Mouse (Mus musculus): ENCODE data around the gene Fbxo3. TPM values are rescaled to one million over a fixed set of nuclear protein-coding genes. Genes with fewer than 3 reads are reported as not detected.
"Not testable (repeated sequence)": the region's sequence is repeated elsewhere in the genome, so short reads cannot be mapped to it uniquely, and the experiment has no call there.

Gene Fbxo3
- polyA plus RNA-seq, 1 experiment: 24.5 TPM

DNA sequence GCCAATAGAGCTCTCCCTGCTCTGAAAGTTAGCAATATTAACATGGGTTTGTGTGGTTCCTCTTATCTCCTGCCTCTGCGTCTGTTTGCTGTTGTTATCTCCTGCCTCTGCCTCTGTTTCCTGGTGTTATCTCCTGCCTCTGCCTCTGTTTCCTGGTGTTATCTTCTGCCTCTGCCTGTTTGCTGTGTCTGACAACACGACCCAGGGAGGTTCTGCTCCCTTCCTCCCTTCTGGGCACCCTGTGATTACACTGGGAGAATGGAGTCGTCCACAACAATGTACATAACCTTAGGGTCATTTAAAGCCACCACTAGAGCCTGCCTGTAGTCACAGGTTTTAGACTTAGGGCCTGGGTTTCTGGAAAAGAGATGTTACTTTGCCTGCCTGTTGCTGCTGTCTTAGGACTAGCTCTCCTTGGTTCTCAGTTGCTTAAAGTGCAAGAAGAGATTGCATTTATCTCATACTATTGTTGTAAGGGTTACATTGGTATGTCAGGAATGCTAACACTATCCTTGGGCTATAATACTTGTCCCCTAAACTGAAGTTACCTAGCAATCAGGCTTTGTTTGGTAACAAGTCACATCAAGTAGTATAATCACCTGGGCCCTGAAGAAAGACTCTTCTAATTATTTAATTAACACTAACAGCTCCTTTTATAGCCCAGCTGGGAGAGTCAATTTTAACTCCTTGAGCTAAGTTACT lies 71.2 kb downstream of the Fbxo3 start:
- Histone ChIP-seq H3K27me3 (ENCODE audit: control insufficient read depth, insufficient read depth, low read length) (no peaks in the 10 kb centered on the region), H3K4me3 (ENCODE audit: control insufficient read depth, insufficient read depth, low read length) (no peak overlapping the region), H3K4me1 (replicated peaks; ENCODE audit: control insufficient read depth, insufficient read depth, low read length) (peaks cover 8% of the 10 kb centered on the region; the same call in 1 of the 2 replicates), H3K27ac (ENCODE audit: control insufficient read depth, insufficient read depth, low read length) (no peak overlapping the region), H3K36me3 (ENCODE audit: control insufficient read depth, insufficient read depth, low read length) (no peaks in the 10 kb centered on the region)
- TF ChIP-seq POLR2A (IDR thresholded peaks at IDR 0.05; ENCODE audit: control insufficient read depth, extremely low read depth, insufficient read depth, low read length, poor library complexity) (no peak), CTCF (IDR thresholded peaks at IDR 0.05; ENCODE audit: borderline replicate concordance, control insufficient read depth, extremely low read depth, insufficient read depth, low read length, poor library complexity) (no peak)
- no peak for DNase-seq
- 45% methylated on average over 3 of the region's 3 CpGs for WGBS

DNA sequence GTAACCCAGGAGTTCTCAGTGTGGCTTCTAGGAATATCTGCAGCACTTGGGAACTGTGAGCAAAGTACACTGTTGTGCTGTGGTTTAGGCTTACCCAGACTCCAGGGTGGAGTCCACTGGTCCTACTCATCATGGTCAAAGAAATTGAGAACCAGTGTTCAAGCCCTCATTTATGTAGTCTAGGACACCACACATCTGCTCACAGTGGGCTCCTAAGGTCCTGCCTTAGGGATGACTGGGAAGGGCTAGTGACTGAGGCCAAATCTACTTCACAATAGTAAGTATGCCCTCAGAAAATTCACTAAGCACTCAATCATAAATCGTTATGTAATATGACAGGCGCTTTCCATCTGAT lies 71.7 kb downstream of the Fbxo3 start:
- 99% methylated on average over 2 of the region's 2 CpGs for WGBS
- no peak overlapping the region for H3K27ac ChIP-seq (ENCODE audit: control insufficient read depth, insufficient read depth, low read length)

DNA sequence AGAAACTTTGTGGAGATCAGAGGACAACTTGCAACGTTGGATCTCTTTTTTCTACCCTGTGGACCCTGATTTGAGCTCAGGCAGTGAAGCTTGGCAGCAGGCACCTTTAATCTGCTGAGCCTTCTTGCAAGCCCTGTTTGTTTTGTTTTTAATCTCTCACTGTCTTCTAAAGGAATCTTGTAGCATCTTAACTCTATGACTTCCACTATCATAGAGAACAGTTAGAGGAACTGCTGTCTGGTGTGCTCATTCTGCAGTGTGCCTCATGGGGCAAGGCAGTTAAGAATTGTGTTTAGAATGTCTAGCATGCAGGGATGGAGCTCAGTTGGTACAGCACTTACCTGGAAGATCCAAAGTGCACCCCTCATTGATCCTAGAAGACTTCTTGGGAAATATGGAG lies 72.4 kb downstream of the Fbxo3 start:
- H3K27ac ChIP-seq (ENCODE audit: control insufficient read depth, insufficient read depth, low read length): no peak overlapping the region
- H3K27me3 ChIP-seq (ENCODE audit: control insufficient read depth, insufficient read depth, low read length): no peaks in the 10 kb centered on the region
- H3K4me1 ChIP-seq (replicated peaks; ENCODE audit: control insufficient read depth, insufficient read depth, low read length): peaks cover 8% of the 10 kb centered on the region; the same call in 1 of the 2 replicates
- no peak for DNase-seq
- H3K36me3 ChIP-seq (ENCODE audit: control insufficient read depth, insufficient read depth, low read length): no peaks in the 10 kb centered on the region
- no peak overlapping the region for H3K4me3 ChIP-seq (ENCODE audit: control insufficient read depth, insufficient read depth, low read length)
- TF ChIP-seq CTCF (IDR thresholded peaks at IDR 0.05; ENCODE audit: borderline replicate concordance, control insufficient read depth, extremely low read depth, insufficient read depth, low read length, poor library complexity): no peak
- no peak for TF ChIP-seq POLR2A (IDR thresholded peaks at IDR 0.05; ENCODE audit: control insufficient read depth, extremely low read depth, insufficient read depth, low read length, poor library complexity)
- 86% methylated on average over 1 of the region's 1 CpGs for WGBS

More for the DNA sequence above, 71.7 kb downstream of the Fbxo3 start:
- Histone ChIP-seq H3K27me3 (ENCODE audit: control insufficient read depth, insufficient read depth, low read length) (no peaks in the 10 kb centered on the region), H3K4me3 (ENCODE audit: control insufficient read depth, insufficient read depth, low read length) (no peak overlapping the region), H3K4me1 (replicated peaks; ENCODE audit: control insufficient read depth, insufficient read depth, low read length) (peaks cover 8% of the 10 kb centered on the region; the same call in 1 of the 2 replicates), H3K36me3 (ENCODE audit: control insufficient read depth, insufficient read depth, low read length) (no peaks in the 10 kb centered on the region)
- TF ChIP-seq CTCF (IDR thresholded peaks at IDR 0.05; ENCODE audit: borderline replicate concordance, control insufficient read depth, extremely low read depth, insufficient read depth, low read length, poor library complexity) (no peak), POLR2A (IDR thresholded peaks at IDR 0.05; ENCODE audit: control insufficient read depth, extremely low read depth, insufficient read depth, low read length, poor library complexity) (no peak)
- DNase-seq: no peak

DNA sequence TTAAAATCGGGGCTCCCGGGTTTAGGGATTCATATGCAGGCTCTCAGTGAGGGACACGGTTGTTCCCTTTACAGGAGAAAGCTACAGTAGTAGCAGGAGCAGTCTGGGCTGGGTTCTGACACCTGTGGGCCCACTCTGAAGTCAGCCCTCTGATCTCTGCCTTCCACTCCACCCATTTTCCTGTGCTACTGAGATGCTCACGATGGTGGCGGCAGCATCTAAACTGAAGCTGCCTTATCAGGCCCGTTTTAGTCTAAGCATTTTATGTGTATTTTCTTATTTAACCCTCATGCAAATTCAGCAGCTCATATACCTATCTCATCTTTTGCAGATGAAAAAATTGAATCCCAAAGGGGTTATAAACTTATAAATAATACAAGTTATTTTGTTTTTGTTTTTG lies 77.3 kb downstream of the Fbxo3 start:
- DNase-seq: no peak
- Histone ChIP-seq H3K27me3 (ENCODE audit: control insufficient read depth, insufficient read depth, low read length) (no peaks in the 10 kb centered on the region), H3K27ac (ENCODE audit: control insufficient read depth, insufficient read depth, low read length) (no peak overlapping the region), H3K4me1 (replicated peaks; ENCODE audit: control insufficient read depth, insufficient read depth, low read length) (no peaks in the 10 kb centered on the region), H3K36me3 (ENCODE audit: control insufficient read depth, insufficient read depth, low read length) (no peaks in the 10 kb centered on the region), H3K4me3 (ENCODE audit: control insufficient read depth, insufficient read depth, low read length) (no peak overlapping the region)
- 82% methylated on average over 6 of the region's 6 CpGs for WGBS
- TF ChIP-seq CTCF (IDR thresholded peaks at IDR 0.05; ENCODE audit: borderline replicate concordance, control insufficient read depth, extremely low read depth, insufficient read depth, low read length, poor library complexity) (no peak), POLR2A (IDR thresholded peaks at IDR 0.05; ENCODE audit: control insufficient read depth, extremely low read depth, insufficient read depth, low read length, poor library complexity) (no peak)

DNA sequence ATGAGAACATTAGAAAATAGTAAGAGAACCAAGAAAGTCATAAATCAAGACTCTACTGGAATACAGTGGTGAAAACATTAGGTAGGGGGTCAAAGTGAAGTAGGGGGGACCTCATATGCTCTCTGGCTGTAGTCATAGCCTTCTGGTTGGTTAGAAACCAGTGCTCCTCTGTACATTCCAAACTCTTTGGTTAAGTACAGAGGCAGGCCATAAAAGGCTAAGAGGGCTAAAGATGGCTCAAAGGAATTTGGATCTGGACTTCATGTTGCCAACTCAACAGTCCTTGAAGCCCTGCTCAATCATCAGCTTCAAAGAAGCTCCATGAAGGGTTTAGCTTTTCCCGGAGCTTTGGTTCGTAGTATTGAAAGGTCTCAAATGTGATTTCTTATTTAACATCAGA lies 81.5 kb downstream of the Fbxo3 start:
- not testable (repeated sequence) for H3K27ac ChIP-seq (ENCODE audit: control insufficient read depth, insufficient read depth, low read length); H3K36me3 ChIP-seq (ENCODE audit: control insufficient read depth, insufficient read depth, low read length); H3K4me1 ChIP-seq (replicated peaks; ENCODE audit: control insufficient read depth, insufficient read depth, low read length); H3K27me3 ChIP-seq (ENCODE audit: control insufficient read depth, insufficient read depth, low read length); H3K4me3 ChIP-seq (ENCODE audit: control insufficient read depth, insufficient read depth, low read length); DNase-seq
- 99% methylated on average over 2 of the region's 2 CpGs for WGBS

DNA sequence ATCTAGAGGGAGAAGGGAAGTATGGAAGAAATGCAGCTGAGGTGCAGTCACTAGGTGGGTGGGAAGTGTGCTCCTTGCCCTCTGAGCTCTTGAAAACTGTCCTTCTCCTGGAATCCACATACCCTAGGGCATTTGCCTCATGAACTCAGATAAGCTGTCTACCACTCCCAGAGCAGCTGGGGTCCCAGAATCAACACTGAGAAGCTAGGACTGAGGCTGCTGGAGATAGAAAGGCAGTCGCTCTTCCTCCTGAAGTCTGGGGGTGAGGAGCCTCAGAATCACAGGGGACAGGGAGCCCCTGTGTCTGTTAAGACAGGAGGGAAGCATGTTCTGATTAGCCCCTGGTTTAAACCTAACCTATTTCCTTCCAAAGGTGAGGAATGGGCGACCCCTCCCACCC lies 82.0 kb downstream of the Fbxo3 start:
- WGBS: 91% methylated on average over 2 of the region's 2 CpGs
- no peak overlapping the region for H3K27ac ChIP-seq (ENCODE audit: control insufficient read depth, insufficient read depth, low read length)

DNA sequence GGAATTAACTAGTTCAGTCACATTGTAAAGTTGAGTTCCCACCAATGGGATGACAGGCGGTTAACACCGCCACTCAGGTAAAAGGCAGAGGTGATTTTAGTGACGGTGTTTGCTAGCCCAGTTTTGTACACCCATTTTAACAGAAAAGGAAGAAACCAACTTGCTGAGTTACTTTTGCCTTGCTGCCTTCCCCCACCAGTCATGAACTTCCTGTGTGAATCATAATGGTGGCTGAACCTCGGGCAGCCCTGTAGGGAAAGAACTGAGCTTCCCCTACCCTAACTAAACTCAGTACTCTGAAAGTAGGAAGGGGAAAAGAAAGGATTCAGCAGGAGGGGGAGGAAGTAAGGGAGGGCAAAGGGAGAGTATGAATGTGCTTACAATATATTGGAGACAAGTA lies 82.5 kb downstream of the Fbxo3 start:
- 68% methylated on average over 4 of the region's 4 CpGs for WGBS
- Histone ChIP-seq H3K4me3 (ENCODE audit: control insufficient read depth, insufficient read depth, low read length) (no peak overlapping the region), H3K27me3 (ENCODE audit: control insufficient read depth, insufficient read depth, low read length) (no peaks in the 10 kb centered on the region), H3K27ac (ENCODE audit: control insufficient read depth, insufficient read depth, low read length) (no peak overlapping the region), H3K36me3 (ENCODE audit: control insufficient read depth, insufficient read depth, low read length) (no peaks in the 10 kb centered on the region), H3K4me1 (replicated peaks; ENCODE audit: control insufficient read depth, insufficient read depth, low read length) (no peaks in the 10 kb centered on the region)
- DNase-seq: no peak
- TF ChIP-seq CTCF (IDR thresholded peaks at IDR 0.05; ENCODE audit: borderline replicate concordance, control insufficient read depth, extremely low read depth, insufficient read depth, low read length, poor library complexity) (no peak), POLR2A (IDR thresholded peaks at IDR 0.05; ENCODE audit: control insufficient read depth, extremely low read depth, insufficient read depth, low read length, poor library complexity) (no peak)

More for the DNA sequence above, 82.0 kb downstream of the Fbxo3 start:
- Histone ChIP-seq H3K4me3 (ENCODE audit: control insufficient read depth, insufficient read depth, low read length) (no peak overlapping the region), H3K27me3 (ENCODE audit: control insufficient read depth, insufficient read depth, low read length) (no peaks in the 10 kb centered on the region), H3K36me3 (ENCODE audit: control insufficient read depth, insufficient read depth, low read length) (no peaks in the 10 kb centered on the region), H3K4me1 (replicated peaks; ENCODE audit: control insufficient read depth, insufficient read depth, low read length) (no peaks in the 10 kb centered on the region)
- DNase-seq: no peak
- TF ChIP-seq POLR2A (IDR thresholded peaks at IDR 0.05; ENCODE audit: control insufficient read depth, extremely low read depth, insufficient read depth, low read length, poor library complexity): no peak
- no peak for TF ChIP-seq CTCF (IDR thresholded peaks at IDR 0.05; ENCODE audit: borderline replicate concordance, control insufficient read depth, extremely low read depth, insufficient read depth, low read length, poor library complexity)

DNA sequence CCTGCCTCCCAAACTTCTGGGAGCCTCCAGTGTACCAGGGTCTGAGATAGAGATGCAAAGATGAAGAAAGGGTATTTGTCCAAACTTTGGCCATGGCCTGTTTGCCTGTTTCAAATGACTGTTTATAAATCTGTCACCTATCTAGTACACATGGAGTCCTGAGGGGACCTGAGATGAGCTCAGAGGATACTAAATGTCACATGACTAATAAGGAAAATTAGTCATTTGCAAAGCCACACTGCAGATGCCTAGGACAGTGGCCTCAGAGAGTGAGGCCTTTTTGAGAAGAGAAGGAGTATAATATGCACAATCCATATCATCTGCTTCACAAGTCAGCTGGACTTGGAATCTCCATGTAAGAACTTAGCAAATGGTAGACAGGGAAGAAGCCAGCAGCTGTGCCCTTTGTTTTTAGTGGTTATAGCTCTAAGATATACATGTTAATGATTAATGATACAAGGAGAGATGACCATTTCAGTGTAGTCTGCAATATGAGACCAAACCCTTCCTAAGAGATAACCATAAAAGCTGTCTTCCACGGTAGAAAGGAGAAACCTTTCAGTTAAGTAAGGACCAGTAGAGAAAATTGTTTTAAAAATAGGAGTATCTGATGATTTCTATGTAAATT lies 83.8 kb downstream of the Fbxo3 start:
- H3K4me1 ChIP-seq (replicated peaks; ENCODE audit: control insufficient read depth, insufficient read depth, low read length); DNase-seq; H3K4me3 ChIP-seq (ENCODE audit: control insufficient read depth, insufficient read depth, low read length); H3K27me3 ChIP-seq (ENCODE audit: control insufficient read depth, insufficient read depth, low read length); H3K36me3 ChIP-seq (ENCODE audit: control insufficient read depth, insufficient read depth, low read length); H3K27ac ChIP-seq (ENCODE audit: control insufficient read depth, insufficient read depth, low read length): not testable (repeated sequence)
- no CpG with 5 or more reads among the region's 1 CpGs for WGBS

Data from thymus, adult 2 months (tissue).